ENCODE assay signal across 4 mouse cellular contexts in the genomic region with DNA sequence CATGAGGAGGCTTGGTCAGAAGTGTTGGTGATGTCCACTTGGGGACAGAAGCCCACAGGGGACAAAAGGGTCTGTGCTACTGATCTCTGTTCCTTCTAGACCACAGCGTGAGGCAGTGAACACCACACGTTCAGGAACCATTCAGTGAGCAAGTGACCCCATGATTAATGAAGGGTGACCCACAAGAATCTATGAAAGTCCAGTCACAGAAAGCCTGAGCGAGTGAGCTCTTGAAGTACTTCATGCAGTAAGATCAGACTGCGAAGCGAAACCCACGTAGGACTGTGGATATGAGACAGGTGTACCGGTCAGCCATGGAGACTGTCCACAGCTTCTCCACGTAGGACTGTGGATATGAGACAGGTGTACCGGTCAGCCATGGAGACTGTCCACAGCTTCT.
DNase-seq lines count a peak whose midpoint lies in the region; ATAC-seq and TF ChIP-seq lines count a peak whose summit lies in the region.
"Not testable (repeated sequence)": the region's sequence is repeated elsewhere in the genome, so short reads cannot be mapped to it uniquely, and the experiment has no call there.

No protein-coding gene starts in this region.

- H3K9me3 ChIP-seq in kidney, postnatal 0 days (replicated peaks; ENCODE audit: low read length): not testable (repeated sequence)

- not testable (repeated sequence) for H3K4me3 ChIP-seq in kidney, adult 2 months (ENCODE audit: insufficient read depth, low read depth, low read length); kidney, postnatal 0 days (replicated peaks; ENCODE audit: low read depth, low read length)

- WGBS in kidney, adult 2 months: 47% methylated on average over 9 of the region's 9 CpGs
- WGBS in kidney, postnatal 0 days: 61% methylated on average over 8 of the region's 9 CpGs

- peaks cover 17% of the 10 kb centered on the region for H3K4me1 ChIP-seq in kidney, adult 2 months (ENCODE audit: control insufficient read depth, insufficient read depth, low read length)
- H3K4me1 ChIP-seq in kidney, postnatal 0 days (replicated peaks; ENCODE audit: insufficient read depth, low read length): not testable (repeated sequence)

- H3K27ac ChIP-seq in kidney, adult 2 months (ENCODE audit: insufficient read depth, low read depth, low read length): peak overlapping the region; percentile 61
- H3K27ac ChIP-seq in kidney, postnatal 0 days: not testable (repeated sequence)

- not testable (repeated sequence) for H3K36me3 ChIP-seq in kidney, adult 2 months (ENCODE audit: control insufficient read depth, insufficient read depth, low read length)
- H3K36me3 ChIP-seq in kidney, postnatal 0 days (ENCODE audit: insufficient read depth, low read length): peaks cover 11% of the 10 kb centered on the region; the same call in 1 of the 2 replicates

- peak; percentile 47 for DNase-seq in kidney, adult 18-20 months
- peak; percentile 61 for DNase-seq in kidney, adult 2 months
- peak; percentile 57 for DNase-seq in kidney, adult 9 months
- not testable (repeated sequence) for DNase-seq in kidney, postnatal 0 days (ENCODE audit: low spot score)

- peak; percentile 21; the same call in 1 of the 2 replicates for ATAC-seq in kidney, postnatal 0 days (replicated peaks; ENCODE audit: low FRiP score, low read depth)

- not testable (repeated sequence) for H3K4me2 ChIP-seq in kidney, postnatal 0 days (ENCODE audit: low read length)

- TF ChIP-seq POLR2A in kidney, adult 2 months (IDR thresholded peaks at IDR 0.05; ENCODE audit: low read depth, low read length): not testable (repeated sequence)

- not testable (repeated sequence) for H3K27me3 ChIP-seq in kidney, adult 2 months (replicated peaks; ENCODE audit: control insufficient read depth, insufficient read depth, low read length); kidney, postnatal 0 days (ENCODE audit: insufficient read depth, low read length)

- not testable (repeated sequence) for H3K9ac ChIP-seq in kidney, postnatal 0 days (ENCODE audit: low read depth, low read length)

- TF ChIP-seq CTCF in kidney, adult 2 months (conservative IDR thresholded peaks at IDR 0.05; ENCODE audit: insufficient read depth, insufficient read length, low read depth, low read length); kidney, postnatal 0 days (IDR thresholded peaks at IDR 0.05; ENCODE audit: low read depth): not testable (repeated sequence)
